Mouse (Mus musculus): ENCODE measurements around the gene Sept6. TPM values are rescaled to one million over a fixed set of nuclear protein-coding genes. Genes with fewer than 3 reads are reported as not detected.
"Not testable (repeated sequence)": the region's sequence is repeated elsewhere in the genome, so short reads cannot be mapped to it uniquely, and the experiment has no call there.

Sept6 gene
- total RNA-seq, 2 experiments from 2014 or later = 15.5 to 19.9 TPM

DNA sequence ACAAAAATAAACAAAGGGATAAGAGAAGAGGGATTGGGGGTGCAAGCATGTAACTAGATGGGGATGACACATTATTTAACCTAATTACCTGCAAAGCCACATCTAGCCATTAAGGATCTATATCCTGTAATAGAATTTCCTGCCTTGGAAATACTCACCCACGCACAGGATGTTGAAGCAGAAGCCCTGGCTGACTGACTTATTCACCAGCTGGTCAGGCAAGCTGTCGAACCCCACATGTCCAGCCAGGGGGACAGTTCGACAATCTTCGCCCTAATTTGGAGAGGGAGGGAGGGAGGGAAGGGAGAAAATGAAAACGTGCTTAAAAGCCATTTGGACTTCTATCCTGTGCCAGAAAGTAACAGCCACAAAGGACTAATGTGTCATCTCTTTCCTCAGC is 16.7 kb downstream of the Sept6 start:
- ATAC-seq (replicated peaks; ENCODE audit: low FRiP score, low TSS enrichment, poor library complexity, severe bottlenecking) = no peak

- ATAC-seq (replicated peaks; ENCODE audit: low FRiP score, low TSS enrichment, poor library complexity, severe bottlenecking) = no peak
Observed at GRCm38 (mm10) chrX:36972951-36973471, 18.6 kb downstream of the Sept6 start.

DNA sequence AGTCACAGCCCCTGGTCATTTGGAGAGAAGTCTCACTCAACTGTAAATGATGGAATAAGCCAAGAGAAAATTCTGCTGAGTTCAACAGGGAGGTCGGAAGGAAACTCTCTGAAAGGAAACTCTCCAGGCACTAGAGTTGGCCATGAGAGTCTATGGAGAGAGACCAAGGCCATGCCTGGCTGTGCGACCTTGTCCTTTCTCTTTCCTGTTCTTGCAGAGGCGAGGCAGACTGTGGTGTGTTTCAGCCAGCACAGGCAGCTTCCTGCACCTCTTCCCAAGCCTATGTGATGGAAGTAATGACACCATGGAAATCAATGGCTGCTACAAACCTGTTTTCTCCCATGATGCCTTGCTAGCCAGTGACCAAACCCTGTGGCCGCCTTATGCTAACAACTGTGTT is 20.4 kb downstream of the Sept6 start:
- no peak for ATAC-seq (replicated peaks; ENCODE audit: low FRiP score, low TSS enrichment, poor library complexity, severe bottlenecking)

- no peak for ATAC-seq (replicated peaks; ENCODE audit: low FRiP score, low TSS enrichment, poor library complexity, severe bottlenecking)
Observed at GRCm38 (mm10) chrX:36969501-36969900, 22.1 kb downstream of the Sept6 start.

- no peak for ATAC-seq (replicated peaks; ENCODE audit: low FRiP score, low TSS enrichment, poor library complexity, severe bottlenecking)
Observed at GRCm38 (mm10) chrX:36956674-36957073, 34.9 kb downstream of the Sept6 start.

DNA sequence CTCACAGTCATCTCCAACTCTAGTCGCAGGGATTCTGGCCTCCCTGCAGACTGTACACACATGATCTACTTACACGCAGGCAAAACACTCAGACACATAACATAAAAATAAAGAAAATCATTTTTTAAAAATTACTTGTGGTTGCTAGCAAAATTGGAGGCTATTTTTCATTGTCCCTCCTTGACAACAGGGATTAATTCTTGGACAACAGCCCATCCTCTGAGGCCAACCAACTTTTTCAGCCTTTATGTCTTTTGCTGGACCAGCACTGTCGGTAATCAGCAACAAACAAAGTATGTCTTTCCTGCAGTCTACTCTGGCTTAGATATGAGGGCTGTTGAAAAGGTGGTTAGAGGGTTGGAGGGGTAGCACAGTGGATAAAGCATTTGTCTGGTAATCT is 50.5 kb downstream of the Sept6 start:
- no peak for ATAC-seq (replicated peaks; ENCODE audit: low FRiP score, low TSS enrichment, poor library complexity, severe bottlenecking)

- no peak for ATAC-seq (replicated peaks; ENCODE audit: low FRiP score, low TSS enrichment, poor library complexity, severe bottlenecking)
Observed at GRCm38 (mm10) chrX:36939806-36940413, 51.7 kb downstream of the Sept6 start.

DNA sequence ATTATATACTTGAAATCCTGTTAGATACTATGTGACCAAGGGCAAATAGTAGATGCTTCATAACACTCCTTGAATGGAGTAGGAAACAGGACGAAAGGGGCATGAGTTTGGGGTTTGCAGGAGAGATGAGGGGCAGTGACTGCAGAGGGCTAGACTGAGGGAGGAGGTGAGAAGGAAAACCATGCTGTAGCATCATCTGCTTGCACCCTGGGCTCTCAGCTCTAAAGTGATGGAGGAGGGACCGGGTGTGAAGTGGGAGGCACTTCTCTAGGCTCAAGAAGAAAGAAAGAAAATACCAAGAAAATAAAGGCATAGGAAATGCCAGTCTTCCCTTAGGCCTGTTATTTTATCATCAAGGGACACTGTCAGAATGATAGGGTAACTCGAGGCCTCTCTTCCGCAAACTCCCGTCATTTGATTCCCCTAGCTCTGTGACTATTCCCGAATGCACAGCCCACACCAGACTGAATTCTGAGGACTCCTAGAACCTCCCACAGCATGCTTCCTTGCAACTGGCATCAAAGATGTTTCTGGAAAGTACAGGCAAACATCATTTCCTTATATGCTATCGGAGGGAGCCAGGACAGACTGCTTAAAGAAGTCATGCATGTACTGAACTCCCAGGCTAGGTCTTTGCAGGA is 56.1 kb downstream of the Sept6 start:
- ATAC-seq (replicated peaks; ENCODE audit: low FRiP score, low TSS enrichment, poor library complexity, severe bottlenecking) = no peak

- 0 out of 2 replicates have a peak, but pooled peaks have one; percentile 26 for ATAC-seq (replicated peaks; ENCODE audit: low FRiP score, low TSS enrichment, poor library complexity, severe bottlenecking)
Observed at GRCm38 (mm10) chrX:36930574-36930973, 61.0 kb downstream of the Sept6 start.

DNA sequence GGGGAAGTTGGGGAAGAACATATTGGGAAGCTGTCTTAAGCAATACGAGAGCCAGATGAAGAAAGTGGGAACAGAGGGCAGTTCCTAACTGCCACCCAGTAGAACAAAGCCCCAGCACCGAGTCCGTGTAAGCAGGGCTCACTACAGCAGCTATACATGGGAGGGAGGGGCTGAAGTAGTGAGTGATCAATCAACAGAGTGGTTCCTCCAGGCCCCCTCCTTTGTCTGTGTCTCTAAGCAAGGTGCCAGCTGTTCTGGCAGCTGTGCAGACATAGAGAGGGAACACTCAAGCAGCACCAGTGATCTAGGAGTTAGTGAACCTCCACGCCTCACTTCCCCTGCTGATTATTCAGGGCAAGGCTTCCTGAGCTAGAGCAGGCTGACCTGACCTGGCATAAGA is 61.9 kb downstream of the Sept6 start:
- ATAC-seq (replicated peaks; ENCODE audit: low FRiP score, low TSS enrichment, poor library complexity, severe bottlenecking) = no peak

DNA sequence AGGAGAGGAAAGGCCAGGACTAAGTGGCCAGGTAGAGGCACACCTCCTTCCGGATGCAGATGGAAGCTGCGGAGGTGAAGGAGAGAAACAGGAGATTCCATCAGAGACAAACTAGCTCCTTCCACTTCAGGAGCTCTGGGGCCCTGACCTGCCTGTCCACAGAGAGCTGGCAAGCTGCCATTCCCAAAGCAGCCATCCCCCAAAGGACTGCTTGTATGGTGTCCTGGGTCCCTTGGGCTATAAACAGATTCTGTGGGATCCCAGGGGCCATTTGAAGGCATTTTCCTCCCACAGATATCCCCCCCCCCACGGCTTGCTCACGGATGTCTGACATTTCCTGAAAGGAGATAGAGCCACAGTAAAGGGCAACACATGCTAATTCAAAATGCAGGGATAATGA is 62.8 kb downstream of the Sept6 start:
- no peak for ATAC-seq (replicated peaks; ENCODE audit: low FRiP score, low TSS enrichment, poor library complexity, severe bottlenecking)

GRCm38 (mm10) chrX:36921346-36921745 is 70.2 kb downstream of the Sept6 start:
- no peak for ATAC-seq (replicated peaks; ENCODE audit: low FRiP score, low TSS enrichment, poor library complexity, severe bottlenecking)

- ATAC-seq (replicated peaks; ENCODE audit: low FRiP score, low TSS enrichment, poor library complexity, severe bottlenecking) = peak; percentile 75
Observed at GRCm38 (mm10) chrX:36917749-36918148, 73.8 kb downstream of the Sept6 start.

- peak; percentile 68 for ATAC-seq (replicated peaks; ENCODE audit: low FRiP score, low TSS enrichment, poor library complexity, severe bottlenecking)
Observed at GRCm38 (mm10) chrX:36911343-36911742, 80.3 kb downstream of the Sept6 start.

- ATAC-seq (replicated peaks; ENCODE audit: low FRiP score, low TSS enrichment, poor library complexity, severe bottlenecking) = no peak
Observed at GRCm38 (mm10) chrX:36906539-36906938, 85.1 kb downstream of the Sept6 start.

DNA sequence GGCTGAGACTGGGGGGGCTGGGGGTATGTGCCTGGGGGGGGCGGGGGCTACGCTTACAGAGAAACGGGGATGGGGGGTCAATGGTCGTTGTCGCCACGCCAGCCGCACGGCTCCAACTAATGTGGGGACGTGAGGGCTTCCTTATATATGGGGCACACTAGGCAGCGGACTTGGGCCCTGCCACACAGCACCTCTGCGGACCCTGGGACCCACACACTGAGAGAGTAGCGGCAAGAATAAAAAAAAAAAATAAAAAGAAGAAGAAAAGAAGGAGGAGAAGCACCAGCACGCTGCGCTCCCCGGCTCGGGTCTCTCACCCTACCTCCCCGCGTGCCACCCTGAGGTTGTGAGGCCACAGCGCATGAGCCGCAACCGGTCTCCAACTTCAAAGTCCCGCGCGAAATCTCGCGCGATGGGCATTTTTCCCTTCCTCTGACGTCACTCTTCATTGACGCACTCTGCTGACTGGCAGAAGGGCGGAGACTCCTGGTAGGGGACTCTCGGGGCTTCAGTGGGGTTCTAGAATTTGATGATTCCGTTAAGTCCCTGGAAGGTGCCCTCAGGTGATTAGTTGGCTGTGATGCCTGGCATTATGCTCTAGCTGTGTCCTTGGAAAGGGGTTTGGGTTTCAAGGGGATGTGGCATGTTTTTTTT is 88.4 kb downstream of the Sept6 start:
- ATAC-seq (replicated peaks; ENCODE audit: low FRiP score, low TSS enrichment, poor library complexity, severe bottlenecking) = peak; percentile 95

GRCm38 (mm10) chrX:36902321-36903114 is 89.1 kb downstream of the Sept6 start, which contains the start of gene Nkrf:
Nkrf (minus strand) TSS chrX:36902899.
- ATAC-seq (replicated peaks; ENCODE audit: low FRiP score, low TSS enrichment, poor library complexity, severe bottlenecking) = peak; percentile 56

DNA sequence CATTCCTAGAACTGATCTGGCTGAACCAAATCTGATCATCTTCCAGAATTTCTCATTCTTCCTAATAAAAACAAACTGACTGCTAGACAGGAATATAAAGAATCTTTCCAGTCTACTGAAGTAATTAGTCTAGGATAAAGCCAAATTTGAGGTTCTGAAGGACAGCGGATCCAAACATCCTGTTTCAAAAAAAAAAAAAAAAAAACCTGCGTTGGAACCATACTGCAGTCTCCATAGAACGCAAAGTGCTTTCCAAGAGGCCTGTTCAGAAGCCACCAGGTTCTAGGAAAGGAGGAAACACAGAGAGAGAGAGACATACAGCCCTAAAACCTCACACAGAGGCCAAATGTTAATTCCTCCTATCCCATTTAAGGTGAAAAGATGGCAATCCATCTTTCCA is 89.9 kb downstream of the Sept6 start:
- ATAC-seq (replicated peaks; ENCODE audit: low FRiP score, low TSS enrichment, poor library complexity, severe bottlenecking) = no peak

DNA sequence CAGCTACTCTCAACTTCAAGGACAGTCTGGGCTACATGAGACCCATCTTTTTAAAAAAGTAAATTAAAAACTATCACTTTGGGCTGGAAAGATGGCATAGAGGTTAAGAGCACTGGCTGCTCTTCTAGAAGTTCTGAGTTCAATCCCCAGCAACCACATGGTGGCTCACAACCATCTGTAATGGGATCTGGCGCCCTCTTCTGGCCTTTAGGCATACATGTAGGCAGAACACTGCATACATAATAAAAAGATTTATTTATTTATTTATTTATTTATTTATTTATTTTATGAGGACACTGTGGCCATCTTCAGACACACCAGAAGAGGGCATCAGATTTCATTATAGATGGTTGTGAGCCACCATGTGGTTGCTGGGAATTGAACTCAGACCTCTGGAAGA is 92.7 kb downstream of the Sept6 start:
- ATAC-seq (replicated peaks; ENCODE audit: low FRiP score, low TSS enrichment, poor library complexity, severe bottlenecking) = not testable (repeated sequence)

GRCm38 (mm10) chrX:36884719-36885118 is 106.9 kb downstream of the Sept6 start:
- no peak for ATAC-seq (replicated peaks; ENCODE audit: low FRiP score, low TSS enrichment, poor library complexity, severe bottlenecking)
